Mouse (Mus musculus) spleen, adult 2 months (tissue): Measurements from ENCODE around the gene Get4.

Experiments used
- CTCF ChIP-seq: fragments of 200-500 bp; IDR thresholded peaks from 2 replicates; pipeline ENCODE4 v1.5.1; 2011; ENCODE audit warnings: mild to moderate bottlenecking, inconsistent platforms; ENCODE audit not compliant: insufficient read depth, insufficient read length, insufficient replicate concordance; ENCODE audit errors: extremely low read depth
- POLR2A ChIP-seq: fragments of 200-500 bp; IDR thresholded peaks from 2 replicates; pipeline ENCODE4 v1.6.1; 2011; ENCODE audit warnings: low read depth, low read length, inconsistent platforms

DNA sequence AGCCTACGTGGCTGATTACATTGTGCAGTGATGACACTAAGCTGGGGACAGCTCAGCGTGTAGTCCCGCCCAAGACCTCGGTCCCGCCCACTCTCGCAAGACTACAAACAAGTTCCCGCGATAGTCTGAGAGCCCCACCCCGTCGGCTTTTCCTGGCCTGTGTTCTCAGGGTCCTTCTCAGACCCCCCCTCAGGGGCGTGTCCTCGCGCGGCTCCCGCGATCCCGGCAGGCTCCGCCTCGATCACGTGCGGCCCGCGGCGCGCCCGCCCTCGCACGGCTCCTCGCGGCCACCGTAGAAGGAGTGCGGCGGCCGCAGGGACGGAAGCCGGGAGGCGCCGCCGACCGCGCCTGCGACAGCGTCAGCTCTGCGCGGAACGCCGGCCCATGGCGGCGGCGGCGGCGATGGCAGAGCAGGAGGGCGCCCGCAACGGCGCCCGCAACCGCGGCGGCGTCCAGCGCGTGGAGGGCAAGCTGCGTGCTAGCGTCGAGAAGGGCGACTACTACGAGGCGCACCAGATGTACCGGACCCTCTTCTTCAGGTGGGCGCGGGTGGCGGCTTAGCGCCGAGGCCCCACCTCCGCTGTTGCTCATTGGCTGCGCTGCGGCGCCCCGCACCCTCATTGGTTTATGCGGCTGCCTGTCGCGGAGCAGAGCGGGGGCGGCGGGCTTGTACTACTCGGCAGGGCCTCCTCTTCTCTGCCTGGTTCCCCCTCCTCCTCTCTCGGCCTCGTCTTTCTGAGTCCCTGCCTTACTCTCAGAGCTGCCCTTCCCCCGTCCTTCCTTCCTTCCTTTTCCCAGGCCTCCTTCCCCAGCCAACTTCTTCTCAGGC, at the start of gene Get4:
- no peak for TF ChIP-seq CTCF
- peak; percentile 6; the same call in 1 of the 2 replicates for TF ChIP-seq POLR2A
